Mouse (Mus musculus) C2C12 (cell line): ENCODE results near the gene Ppp6c.

ENCODE experiments used
- CEBPB ChIP-seq: IDR thresholded peaks from one replicate; pipeline ENCODE4 v1.6.1; 2011; ENCODE audit warnings: low read depth, mild to moderate bottlenecking, control low read depth, moderate library complexity
- CTCF ChIP-seq: IDR thresholded peaks from one replicate; pipeline ENCODE4 v1.5.1; 2011; ENCODE audit not compliant: control insufficient read depth, insufficient read depth, insufficient read length
- MAX ChIP-seq: IDR thresholded peaks from one replicate; pipeline ENCODE4 v1.6.1; 2011; ENCODE audit warnings: mild to moderate bottlenecking, control low read depth
- MYOD1 ChIP-seq: IDR thresholded peaks from one replicate; pipeline ENCODE4 v1.6.1; 2011; ENCODE audit warnings: low read depth; ENCODE audit not compliant: control insufficient read depth, insufficient read length
- MYOG ChIP-seq: IDR thresholded peaks from one replicate; pipeline ENCODE4 v1.6.1; 2011; ENCODE audit not compliant: control insufficient read depth, insufficient read length; ENCODE audit errors: extremely low read depth
- USF1 ChIP-seq: IDR thresholded peaks from one replicate; pipeline ENCODE4 v1.6.1; 2011; ENCODE audit warnings: low read depth, mild to moderate bottlenecking, control low read depth, moderate library complexity

- TF ChIP-seq MAX (no peak), CTCF (no peak), USF1 (no peak), CEBPB (no peak), MYOD1 (no peak), MYOG (no peak)
Measured at GRCm38 (mm10) chr2:39226731-39227130, 480 bp upstream of the Ppp6c start.
